Mouse (Mus musculus) Patski (cell line): Measurements from ENCODE around the gene Fndc8. TPM values are rescaled to one million over a fixed set of nuclear protein-coding genes. Genes with fewer than 3 reads are reported as not detected.
"Not testable (repeated sequence)": the region's sequence is repeated elsewhere in the genome, so short reads cannot be mapped to it uniquely, and the experiment has no call there.

Experiments used
- ATAC-seq: fragments of 100-300 bp; one replicate; pipeline ENCODE4 v1.8.0; 2021
- CTCF ChIA-PET: fragments of 350-600 bp; sonication (Branson Sonifier 250); formaldehyde crosslinking; loops from one replicate; lab custom pipeline; 2022; ENCODE audit warnings: inconsistent platforms; lab: Charles Lee
- POLR2A ChIA-PET: fragments of 350-600 bp; sonication (Branson Sonifier 250); formaldehyde crosslinking; loops from one replicate; lab custom pipeline; 2022; ENCODE audit warnings: antibody characterized with exemption, inconsistent platforms; lab: Charles Lee
- DNase-seq: peaks from one replicate; pipeline ENCODE4 v3.0.0-alpha.2; 2011; ENCODE audit warnings: low read depth, low spot score
- H3K27me3 ChIP-seq: fragments of 371-371 bp; one replicate; pipeline ENCODE4 v1.5.1; 2021
- CTCF ChIP-seq: fragments of 100-300 bp; IDR thresholded peaks from one replicate; pipeline ENCODE4 v1.5.1; 2021
- in situ Hi-C: fragments of 300-500 bp; cut with MboI; formaldehyde crosslinking; loops from 3 replicates; pipeline ENCODE4 v1.11.1; 2018; ENCODE audit warnings: low pct_unique_long_range_greater_than_20kb, mixed read lengths
- polyA plus RNA-seq: library from polyadenylated mRNA; unstranded; gene quantifications from one replicate; pipeline ENCODE4 v1.2.3, GENCODE M21; 2021

The Fndc8 gene
- polyA plus RNA-seq, 1 experiment from 2014 or later: 0.03 TPM

- in situ Hi-C loops: loop anchor here (25.0 kb wide), 1 partner anchor 281 kb away; the partner anchor contains the start of genes Slfn3 and Slfn4
- no peak for TF ChIP-seq CTCF
- POLR2A ChIA-PET: no interaction called here
- no peak for DNase-seq
- CTCF ChIA-PET: interaction anchor here (1.0 to 1.2 kb wide), 2 partner anchors 8 to 12 kb away, joined by 3 read pairs; no protein-coding TSS in a partner anchor
- no peaks in the 10 kb centered on the region for H3K27me3 ChIP-seq
- ATAC-seq: no peak
Measured at GRCm38 (mm10) chr11:82905816-82906215, 13.9 kb downstream of the Fndc8 start.

GRCm38 (mm10) chr11:82907651-82908607 lies 16.0 kb downstream of the Fndc8 start, which contains the start of gene Nle1:
Gene Nle1, minus strand, starts transcription at chr11:82908411.
- no peaks in the 10 kb centered on the region for H3K27me3 ChIP-seq
- peak; percentile 99 for TF ChIP-seq CTCF
- ChIA-PET CTCF (interaction anchor here (1.2 to 1.6 kb wide), 3 partner anchors 11 to 17 kb away, joined by 4 to 6 read pairs (median 5); partner anchors contain the start of genes Fndc8 and Rad51d), POLR2A (interaction anchor here (0.9 kb wide), 1 partner anchor 17 kb away, joined by 4 read pairs; the partner anchor contains the start of gene Fndc8)
- ATAC-seq (peak; percentile 83), DNase-seq (no peak)
- in situ Hi-C loops: loop anchor here (25.0 kb wide), 1 partner anchor 279 kb away; the partner anchor contains the start of genes Slfn3 and Slfn4

DNA sequence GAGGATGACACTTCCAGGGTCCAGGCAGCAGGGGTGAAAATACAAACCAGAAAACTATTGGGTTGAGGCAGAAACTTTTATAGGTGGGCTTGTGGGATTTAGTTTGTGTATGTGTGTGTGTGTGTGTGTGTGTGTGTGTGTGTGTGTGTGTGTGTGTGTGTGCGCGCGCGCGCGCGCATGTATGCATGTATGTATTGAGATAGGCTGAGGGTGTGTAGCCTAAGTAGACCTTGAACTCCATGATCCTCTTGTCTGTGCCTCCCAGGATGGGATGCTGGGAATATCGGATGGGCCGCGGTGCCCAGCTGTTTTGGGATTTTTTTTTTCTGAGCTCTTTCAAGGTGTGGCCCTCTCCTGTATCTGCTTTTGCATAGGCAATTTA lies 16.7 kb downstream of the Fndc8 start:
- ChIA-PET POLR2A (no interaction called here), CTCF (interaction anchor here (1.2 to 1.6 kb wide), 2 partner anchors 11 to 18 kb away, joined by 5 to 6 read pairs; partner anchors contain the start of gene Rad51d)
- in situ Hi-C loops: loop anchor here (25.0 kb wide), 1 partner anchor 279 kb away; the partner anchor contains the start of genes Slfn3 and Slfn4
- peaks cover 1% of the 10 kb centered on the region for H3K27me3 ChIP-seq
- DNase-seq (no peak), ATAC-seq (no peak)
- no peak for TF ChIP-seq CTCF

- ChIA-PET POLR2A (interaction anchor here (0.5 kb wide), 1 partner anchor 393 kb away, joined by 3 read pairs; no protein-coding TSS in a partner anchor), CTCF (no interaction called here)
- H3K27me3 ChIP-seq: peaks cover 3% of the 10 kb centered on the region
- ATAC-seq: no peak
- in situ Hi-C loops: loop anchor here (10.0 to 25.0 kb wide), 2 partner anchors 277 to 355 kb away; partner anchors contain the start of genes Slfn3 and Slfn4
- no peak for DNase-seq
- TF ChIP-seq CTCF: no peak
Measured at GRCm38 (mm10) chr11:82910250-82910649, 18.3 kb downstream of the Fndc8 start, which contains the start of gene Unc45b. Gene Unc45b, plus strand, starts transcription at chr11:82910550.

GRCm38 (mm10) chr11:82910679-82911389 lies 18.9 kb downstream of the Fndc8 start:
- in situ Hi-C loops: loop anchor here (10.0 to 25.0 kb wide), 2 partner anchors 276 to 354 kb away; partner anchors contain the start of genes Slfn3 and Slfn4
- ChIA-PET POLR2A (no interaction called here), CTCF (no interaction called here)
- TF ChIP-seq CTCF: no peak
- peaks cover 3% of the 10 kb centered on the region for H3K27me3 ChIP-seq
- no peak for DNase-seq
- ATAC-seq: no peak

GRCm38 (mm10) chr11:82914711-82915352 lies 22.9 kb downstream of the Fndc8 start:
- peak; percentile 15 for DNase-seq
- H3K27me3 ChIP-seq: peaks cover 30% of the 10 kb centered on the region
- ATAC-seq: peak; percentile 75
- peak; percentile 95 for TF ChIP-seq CTCF
- in situ Hi-C loops: loop anchor here (5.0 to 25.0 kb wide), 3 partner anchors 42 to 350 kb away; partner anchors contain the start of genes Slfn3 and Slfn4
- ChIA-PET CTCF (interaction anchor here (0.6 to 1.5 kb wide), 6 partner anchors 10 to 50 kb away, joined by 3 to 6 read pairs (median 4); no protein-coding TSS in a partner anchor), POLR2A (no interaction called here)

GRCm38 (mm10) chr11:82920768-82921167 lies 28.8 kb downstream of the Fndc8 start:
- ChIA-PET CTCF (interaction anchor here (1.4 kb wide), 1 partner anchor 8 kb away, joined by 5 read pairs; no protein-coding TSS in a partner anchor), POLR2A (no interaction called here)
- H3K27me3 ChIP-seq: peaks cover 34% of the 10 kb centered on the region
- DNase-seq: no peak
- no peak for ATAC-seq
- TF ChIP-seq CTCF: no peak
- in situ Hi-C loops: loop anchor here (25.0 kb wide), 1 partner anchor 267 kb away; the partner anchor contains the start of genes Slfn3 and Slfn4

- in situ Hi-C loops: loop anchor here (25.0 kb wide), 1 partner anchor 266 kb away; the partner anchor contains the start of genes Slfn3 and Slfn4
- POLR2A ChIA-PET: no interaction called here
- ATAC-seq (no peak), DNase-seq (no peak)
- H3K27me3 ChIP-seq: peaks cover 27% of the 10 kb centered on the region
- TF ChIP-seq CTCF: no peak
- CTCF ChIA-PET: interaction anchor here (1.4 kb wide), 1 partner anchor 9 kb away, joined by 5 read pairs; no protein-coding TSS in a partner anchor
Measured at GRCm38 (mm10) chr11:82921691-82922090, 29.8 kb downstream of the Fndc8 start.

DNA sequence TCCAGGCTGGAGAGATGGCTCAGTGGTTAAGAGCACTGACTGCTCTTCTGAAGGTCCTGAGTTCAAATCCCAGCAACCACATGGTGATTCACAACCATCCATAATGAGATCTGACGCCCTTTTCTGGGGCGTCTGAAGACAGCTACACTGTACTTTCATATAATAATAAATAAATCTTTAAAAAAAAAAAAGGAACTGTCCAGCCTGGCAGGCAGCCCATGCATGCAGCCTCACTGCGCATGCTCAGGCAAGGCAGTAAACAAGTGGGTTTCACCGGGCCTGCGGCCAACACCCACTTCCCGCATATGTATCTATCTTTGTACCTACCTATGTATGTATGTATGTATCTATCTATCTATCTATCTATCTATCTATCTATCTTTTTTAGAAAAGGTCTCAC lies 32.0 kb downstream of the Fndc8 start:
- ATAC-seq, DNase-seq, POLR2A ChIA-PET: not testable (repeated sequence)
- CTCF ChIA-PET: interaction anchor here (1.2 kb wide), 1 partner anchor 16 kb away, joined by 3 read pairs; no protein-coding TSS in a partner anchor
- in situ Hi-C loops: loop anchor here (25.0 kb wide), 1 partner anchor 263 kb away; the partner anchor contains the start of genes Slfn3 and Slfn4
- H3K27me3 ChIP-seq: peaks cover 12% of the 10 kb centered on the region
